Mouse (Mus musculus): ENCODE measurements at regions not wholly inside any gene's neighbourhood (a gene's known extent, or its start where the extent isn't known, plus 50 kb on each side); places are given as distances from the start of the nearest gene placed in this dataset.

DNA sequence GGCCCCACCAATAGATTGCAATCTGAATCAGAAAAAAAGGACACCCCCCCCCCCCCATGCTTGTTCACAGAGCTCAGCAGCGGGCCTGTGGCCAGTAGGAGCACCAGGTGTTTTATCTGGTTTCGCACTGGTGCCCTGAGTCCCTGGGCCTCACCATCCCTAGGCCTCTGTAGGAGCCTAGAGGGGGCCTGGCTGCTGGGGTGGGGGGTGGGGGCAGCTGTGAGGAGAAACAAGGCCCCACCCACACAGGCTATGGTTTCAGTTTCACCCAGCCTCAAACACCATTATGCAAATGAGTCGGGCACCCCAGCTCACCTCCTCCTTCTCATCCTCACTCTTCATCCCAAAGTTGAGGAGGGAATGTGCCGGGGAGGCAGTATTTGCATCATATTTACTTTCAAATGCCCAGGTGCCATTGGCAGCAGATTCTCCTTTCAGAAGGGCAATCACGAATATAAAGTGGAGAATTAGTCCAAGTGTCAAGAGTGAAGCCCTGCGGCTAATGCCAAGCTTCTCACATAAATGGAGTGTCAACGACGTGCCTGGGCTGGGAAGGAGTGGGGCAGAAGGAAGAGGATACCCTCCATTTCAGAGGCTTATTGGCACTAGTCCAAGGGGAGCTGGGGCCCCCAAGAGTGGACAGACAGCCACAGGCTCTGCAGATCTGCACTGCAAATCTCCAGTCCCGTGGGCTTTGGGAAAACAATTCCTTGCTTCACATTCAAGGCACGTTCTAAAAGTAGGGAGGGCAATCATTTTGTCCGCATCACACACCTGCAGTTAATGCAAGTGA is 187.7 kb upstream of the Spdye4c start:
- TF ChIP-seq CTCF (IDR thresholded peaks at IDR 0.05; ENCODE audit: extremely low read depth, insufficient read length, insufficient replicate concordance, low read depth, low read length) (no peak), POLR2A (IDR thresholded peaks at IDR 0.05; ENCODE audit: low read depth, low read length) (no peak)

Measured in small intestine, adult 2 months (tissue).